Mouse (Mus musculus) naive thymus-derived CD4-positive, alpha-beta T cell, adult 5 months (primary cell): ENCODE measurements around the gene Itgb5. TPM values are rescaled to one million over a fixed set of nuclear protein-coding genes. Genes with fewer than 3 reads are reported as not detected.

ENCODE experiments used
- polyA plus RNA-seq: library from polyadenylated mRNA; unstranded; fragments of 100-300 nt; shearing (Covaris generic); gene quantifications from one replicate; pipeline ENCODE4 v1.2.1, GENCODE M21; 2017

Itgb5 gene
- not detected for polyA plus RNA-seq

GRCm38 (mm10) chr16:33829301-33829831, at the start of gene Itgb5:
TSS of gene Itgb5 (plus strand) at chr16:33829665.

GRCm38 (mm10) chr16:33793846-33794791, 35.3 kb upstream of the Itgb5 start, which contains the start of gene Muc13:
TSS of gene Muc13 (plus strand) at chr16:33794037.

DNA sequence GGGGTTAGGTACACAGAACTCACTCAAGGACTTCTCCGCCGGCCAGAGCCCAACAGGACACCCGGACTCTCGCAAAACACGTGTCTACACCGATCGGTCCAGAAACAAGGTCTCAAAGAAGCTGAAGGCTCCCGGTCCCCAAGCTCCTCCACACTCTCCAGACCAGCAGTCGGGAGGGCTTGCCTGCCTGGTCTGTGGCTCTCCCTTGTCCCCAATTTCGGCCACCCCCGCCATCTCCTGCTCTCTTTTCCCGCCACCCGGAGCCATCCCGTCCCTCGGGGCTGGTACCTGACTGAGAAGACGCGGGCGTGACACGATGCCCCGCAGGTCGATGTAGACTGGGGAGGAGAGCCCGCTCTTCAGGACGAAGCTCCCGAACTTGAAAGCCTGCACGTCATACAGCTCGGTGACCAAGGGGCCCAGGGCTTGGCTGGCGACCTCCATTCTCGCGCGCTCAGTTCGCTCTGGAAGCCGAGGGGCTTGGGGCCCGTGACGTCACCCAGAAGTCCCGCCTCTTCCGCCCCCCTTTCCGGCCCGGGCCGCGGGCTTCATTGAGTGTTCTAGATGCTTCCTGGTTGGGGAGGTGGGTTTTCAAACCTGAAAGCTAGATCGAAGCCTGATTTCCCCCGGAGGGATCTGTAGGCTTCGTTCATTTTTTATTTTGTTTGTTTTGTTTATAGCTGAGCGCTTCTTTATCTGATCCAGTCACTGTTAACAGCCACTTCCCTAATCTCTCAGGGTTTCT, 137.2 kb downstream of the Itgb5 start, which contains the start of gene Umps:
TSS of gene Umps (minus strand) at position 501 of the 745 bp plus-strand sequence.

Other genes starting within 250 kb of the Itgb5 start
- 29.2 TPM for gene Heg1, start 145.3 kb upstream of the Itgb5 start, polyA plus RNA-seq
- gene Muc13, start 35.6 kb upstream of the Itgb5 start, polyA plus RNA-seq = not detected
- gene Umps, start 137.4 kb downstream of the Itgb5 start, polyA plus RNA-seq = 26.5 TPM